Mouse (Mus musculus) midbrain, embryonic 11.5 days (tissue): Measurements from ENCODE around the gene Cpm. TPM values are rescaled to one million over a fixed set of nuclear protein-coding genes. Genes with fewer than 3 reads are reported as not detected.

ENCODE experiments used
- ATAC-seq: fragments of 200-750 bp; cut with Nextera tagmentation; 2 replicates; pipeline ENCODE4 v1.8.0; 2017; ENCODE audit warnings: moderate TSS enrichment, moderate library complexity; ENCODE audit not compliant: low FRiP score
- DNase-seq: peaks from one replicate; pipeline ENCODE4 v3.0.0; 2015; ENCODE audit warnings: low spot score; ENCODE audit errors: missing footprints
- H3K27ac ChIP-seq: fragments of 300-500 bp; sonication (generic); 2 replicates; pipeline ENCODE4 v1.5.1; 2014; ENCODE audit warnings: low read depth, low read length
- H3K27me3 ChIP-seq: fragments of 300-500 bp; sonication (generic); 2 replicates; pipeline ENCODE4 v1.6.1; 2014; ENCODE audit warnings: mild to moderate bottlenecking, low read length, moderate library complexity, mixed read lengths; ENCODE audit not compliant: control insufficient read depth, insufficient read depth
- H3K36me3 ChIP-seq: fragments of 300-500 bp; sonication (generic); 2 replicates; pipeline ENCODE4 v1.6.1; 2014; ENCODE audit warnings: mild to moderate bottlenecking, low read length, moderate library complexity, mixed read lengths; ENCODE audit not compliant: control insufficient read depth, insufficient read depth
- H3K4me1 ChIP-seq: fragments of 300-500 bp; sonication (generic); 2 replicates; pipeline ENCODE4 v1.6.1; 2014; ENCODE audit warnings: low read length; ENCODE audit not compliant: control insufficient read depth, insufficient read depth
- H3K4me2 ChIP-seq: fragments of 300-500 bp; sonication (generic); 2 replicates; pipeline ENCODE4 v1.6.1; 2014; ENCODE audit warnings: mild to moderate bottlenecking, moderate library complexity
- H3K4me3 ChIP-seq: fragments of 300-500 bp; sonication (generic); 2 replicates; pipeline ENCODE4 v1.5.1; 2014; ENCODE audit warnings: low read depth, low read length
- H3K9ac ChIP-seq: fragments of 300-500 bp; sonication (generic); 2 replicates; pipeline ENCODE4 v1.6.1; 2014; ENCODE audit warnings: low read length
- H3K9me3 ChIP-seq: fragments of 300-500 bp; sonication (generic); 2 replicates; pipeline ENCODE4 v1.6.1; 2016; ENCODE audit warnings: low read length; ENCODE audit not compliant: control insufficient read depth
- WGBS: fragments of 180-500 bp; shearing (Covaris S2); extraction: QIAGEN DNeasy Blood & Tissue Kit; methylation state at CpG from one replicate; pipeline ENCODE4 v1.1.7; 2014; 5-methylcytosine and 5-hydroxymethylcytosine counted together
- polyA plus RNA-seq: library from polyadenylated mRNA; unstranded; fragments of >200 nt; fragmentation: Nextera tagmentation; extraction: Ambion mirVana; gene quantifications from 2 replicates; pipeline ENCODE4 v1.2.1, GENCODE M21; 2014

The Cpm gene
- polyA plus RNA-seq, 1 experiment from 2014 or later, result 6.2 TPM

- 76% methylated on average over 9 of the region's 9 CpGs for WGBS
- Histone ChIP-seq H3K9ac (no peak overlapping the region), H3K9me3 (no peaks in the 10 kb centered on the region), H3K27me3 (no peaks in the 10 kb centered on the region), H3K4me3 (no peak overlapping the region), H3K36me3 (no peaks in the 10 kb centered on the region), H3K27ac (no peak overlapping the region), H3K4me1 (no peaks in the 10 kb centered on the region), H3K4me2 (no peak overlapping the region)
- ATAC-seq, result no peak
- DNase-seq, result no peak
These were observed 7.9 kb downstream of the Cpm start for GRCm38 (mm10) chr10:117637062-117637744.

- DNase-seq (no peak), ATAC-seq (no peak)
- Histone ChIP-seq H3K9ac (no peak overlapping the region), H3K4me3 (no peak overlapping the region), H3K9me3 (no peaks in the 10 kb centered on the region), H3K4me2 (no peak overlapping the region), H3K27ac (no peak overlapping the region), H3K4me1 (no peaks in the 10 kb centered on the region), H3K36me3 (no peaks in the 10 kb centered on the region), H3K27me3 (no peaks in the 10 kb centered on the region)
- 79% methylated on average over 9 of the region's 9 CpGs for WGBS
These were observed 8.7 kb downstream of the Cpm start for GRCm38 (mm10) chr10:117637745-117638577.

- WGBS, result 93% methylated on average over 7 of the region's 7 CpGs
These were observed 9.4 kb downstream of the Cpm start for GRCm38 (mm10) chr10:117638578-117639220.

GRCm38 (mm10) chr10:117639221-117639599 is 9.9 kb downstream of the Cpm start:
- H3K9ac ChIP-seq, result no peak overlapping the region
- no peaks in the 10 kb centered on the region for H3K4me1 ChIP-seq
- H3K4me3 ChIP-seq, result no peak overlapping the region
- no peak overlapping the region for H3K4me2 ChIP-seq
- no peaks in the 10 kb centered on the region for H3K9me3 ChIP-seq
- ATAC-seq (no peak), DNase-seq (no peak)
- no peak overlapping the region for H3K27ac ChIP-seq
- no peaks in the 10 kb centered on the region for H3K27me3 ChIP-seq
- H3K36me3 ChIP-seq, result no peaks in the 10 kb centered on the region
- 93% methylated on average over 8 of the region's 8 CpGs for WGBS

More at GRCm38 (mm10) chr10:117638578-117639220, 9.4 kb downstream of the Cpm start:
- Histone ChIP-seq H3K27ac (no peak overlapping the region), H3K9ac (no peak overlapping the region), H3K4me3 (no peak overlapping the region), H3K36me3 (no peaks in the 10 kb centered on the region), H3K4me1 (no peaks in the 10 kb centered on the region), H3K27me3 (no peaks in the 10 kb centered on the region), H3K9me3 (no peaks in the 10 kb centered on the region), H3K4me2 (no peak overlapping the region)
- ATAC-seq, result no peak
- no peak for DNase-seq

- no peaks in the 10 kb centered on the region for H3K9me3 ChIP-seq
- WGBS, result 57% methylated on average over 21 of the region's 21 CpGs
- H3K9ac ChIP-seq, result no peak overlapping the region
- H3K27ac ChIP-seq, result no peak overlapping the region
- no peaks in the 10 kb centered on the region for H3K4me1 ChIP-seq
- no peaks in the 10 kb centered on the region for H3K36me3 ChIP-seq
- H3K27me3 ChIP-seq, result no peaks in the 10 kb centered on the region
- no peak overlapping the region for H3K4me3 ChIP-seq
- no peak overlapping the region for H3K4me2 ChIP-seq
- ATAC-seq (no peak), DNase-seq (no peak)
These were observed 10.7 kb downstream of the Cpm start for GRCm38 (mm10) chr10:117639899-117640594.

GRCm38 (mm10) chr10:117640595-117641078 is 11.3 kb downstream of the Cpm start:
- Histone ChIP-seq H3K4me1 (no peaks in the 10 kb centered on the region), H3K27ac (no peak overlapping the region), H3K9me3 (no peaks in the 10 kb centered on the region), H3K4me3 (no peak overlapping the region), H3K9ac (no peak overlapping the region), H3K4me2 (no peak overlapping the region), H3K36me3 (no peaks in the 10 kb centered on the region), H3K27me3 (no peaks in the 10 kb centered on the region)
- ATAC-seq (no peak), DNase-seq (no peak)
- WGBS, result 81% methylated on average over 7 of the region's 7 CpGs

GRCm38 (mm10) chr10:117641400-117642200 is 12.3 kb downstream of the Cpm start:
- 53% methylated on average over 20 of the region's 20 CpGs for WGBS
- H3K4me2 ChIP-seq, result no peak overlapping the region
- no peak overlapping the region for H3K27ac ChIP-seq
- ATAC-seq, result no peak
- no peaks in the 10 kb centered on the region for H3K36me3 ChIP-seq
- DNase-seq, result no peak
- H3K9ac ChIP-seq, result peak overlapping the region; percentile 24; the same call in 1 of the 2 replicates
- no peaks in the 10 kb centered on the region for H3K27me3 ChIP-seq
- H3K4me1 ChIP-seq, result no peaks in the 10 kb centered on the region
- H3K9me3 ChIP-seq, result no peaks in the 10 kb centered on the region
- no peak overlapping the region for H3K4me3 ChIP-seq

GRCm38 (mm10) chr10:117642201-117642450 is 12.8 kb downstream of the Cpm start:
- Histone ChIP-seq H3K9me3 (no peaks in the 10 kb centered on the region), H3K27ac (no peak overlapping the region), H3K27me3 (no peaks in the 10 kb centered on the region), H3K9ac (no peak overlapping the region), H3K4me1 (no peaks in the 10 kb centered on the region), H3K4me2 (no peak overlapping the region), H3K4me3 (no peak overlapping the region), H3K36me3 (no peaks in the 10 kb centered on the region)
- DNase-seq (no peak), ATAC-seq (no peak)
- WGBS, result 83% methylated on average over 9 of the region's 9 CpGs
